Comparison of ENCODE assay signal across 20 mouse cellular contexts in the genomic region with DNA sequence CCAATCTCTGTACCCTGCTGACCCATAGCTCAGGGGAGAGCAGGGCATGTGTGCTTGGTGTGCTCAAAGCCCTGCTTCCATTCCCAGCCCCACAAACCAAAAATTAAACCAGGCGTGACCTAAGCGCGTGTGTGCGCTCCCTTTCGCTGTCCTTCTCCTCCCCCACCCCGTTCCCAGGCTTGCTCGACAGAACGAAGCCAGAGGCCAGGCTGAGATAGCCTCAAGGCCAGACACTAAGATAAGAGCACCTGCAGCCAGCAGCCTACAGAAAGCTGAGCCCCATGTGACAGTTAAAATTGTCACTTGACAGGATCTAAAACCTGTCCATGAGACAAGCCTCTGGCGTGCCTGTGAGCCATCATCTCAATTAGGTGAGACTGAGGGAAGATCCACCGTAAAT. TPM values are rescaled to one million over a fixed set of nuclear protein-coding genes. Genes with fewer than 3 reads are reported as not detected.
A peak's percentile ranks its signal among the peaks of the same experiment; 100 is the strongest.
DNase-seq lines count a peak whose midpoint lies in the region; ATAC-seq lines count a peak whose summit lies in the region.
"Had no signal": no experiment of that assay in that cellular context is flagged by ENCODE, and none has a peak within 500 bp of the region (broad histone marks: within the 10 kb centered on the region; RNA-seq: fewer than 3 reads in every experiment).

No protein-coding gene starts in this region.

- no peak overlapping the region for H3K9ac ChIP-seq in liver, embryonic 11.5 days (ENCODE audit: low read depth, low read length)
- H3K9ac ChIP-seq: forebrain, postnatal 0 days; heart, embryonic 12.5 days; neural tube, embryonic 13.5 days had no signal

- H3K27ac ChIP-seq in heart, embryonic 10.5 days = peak overlapping the region; percentile 42
- H3K27ac ChIP-seq in liver, embryonic 11.5 days (ENCODE audit: low read depth, low read length) = peak overlapping the region; percentile 28
- H3K27ac ChIP-seq: forebrain, embryonic 10.5 days; hindbrain, postnatal 0 days; neural tube, embryonic 13.5 days had no signal

- peaks cover 2% of the 10 kb centered on the region; the same call in 1 of the 2 replicates for H3K36me3 ChIP-seq in heart, embryonic 10.5 days
- peaks cover under 1% of the 10 kb centered on the region; the same call in 1 of the 2 replicates for H3K36me3 ChIP-seq in liver, embryonic 11.5 days (ENCODE audit: control insufficient read depth, insufficient read depth, low read length)
- H3K36me3 ChIP-seq: forebrain, embryonic 10.5 days; heart, embryonic 12.5 days; neural tube, embryonic 13.5 days had no signal

- ATAC-seq in liver, embryonic 11.5 days (replicated peaks; ENCODE audit: low FRiP score) = peak; percentile 85
- ATAC-seq in megakaryocyte progenitor cell, adult 5-6 weeks (replicated peaks; ENCODE audit: poor library complexity) = peak; percentile 58
- ATAC-seq: forebrain, postnatal 0 days; hindbrain, postnatal 0 days; Patski had no signal

- no peaks in the 10 kb centered on the region for H3K9me3 ChIP-seq in heart, embryonic 10.5 days
- peaks cover under 1% of the 10 kb centered on the region; the same call in 1 of the 2 replicates for H3K9me3 ChIP-seq in liver, embryonic 11.5 days (ENCODE audit: control insufficient read depth, low read length)
- H3K9me3 ChIP-seq: neural tube, embryonic 13.5 days had no signal

- DNase-seq in heart, embryonic 10.5 days (ENCODE audit: low spot score) = peak; percentile 92
- DNase-seq in heart, postnatal 25 days (ENCODE audit: low spot score) = no peak
- DNase-seq in MN1 (ENCODE audit: low spot score) = peak; percentile 47
- no peak for DNase-seq in liver, embryonic 11.5 days (ENCODE audit: low spot score)
- no peak for DNase-seq in ovary, postnatal 36 days (ENCODE audit: low spot score)
- DNase-seq in thymus, postnatal 4 days = no peak
- DNase-seq: cerebellum, adult 8-10 months; forebrain, postnatal 0 days; kidney, adult 2 months; kidney, postnatal 14 days; lung, postnatal 10 days; midbrain, embryonic 14.5 days; thymus, postnatal 25 days had no signal

- no peaks in the 10 kb centered on the region for H3K27me3 ChIP-seq in heart, embryonic 10.5 days (ENCODE audit: insufficient read depth, poor library complexity, severe bottlenecking)
- H3K27me3 ChIP-seq in liver, embryonic 11.5 days (replicated peaks; ENCODE audit: control insufficient read depth, insufficient read depth, low read length) = no peaks in the 10 kb centered on the region
- H3K27me3 ChIP-seq: heart, embryonic 12.5 days; neural tube, embryonic 13.5 days; Patski had no signal

- H3K4me3 ChIP-seq in heart, embryonic 10.5 days = no peak overlapping the region
- no peak overlapping the region for H3K4me3 ChIP-seq in liver, embryonic 11.5 days (ENCODE audit: low read depth, low read length)
- H3K4me3 ChIP-seq: forebrain, embryonic 10.5 days; heart, embryonic 12.5 days; neural tube, embryonic 13.5 days had no signal

- H3K4me2 ChIP-seq in liver, embryonic 11.5 days = peak overlapping the region; percentile 38
- H3K4me2 ChIP-seq: heart, embryonic 12.5 days; neural tube, embryonic 13.5 days had no signal

- WGBS in heart, embryonic 10.5 days = 20% methylated on average over 10 of the region's 10 CpGs
- WGBS in liver, embryonic 11.5 days = 24% methylated on average over 10 of the region's 10 CpGs

- intact Hi-C loops in heart, postnatal 25 days (cut with DNase I) = no loop called here

- H3K4me1 ChIP-seq in heart, embryonic 10.5 days = peaks cover 57% of the 10 kb centered on the region
- H3K4me1 ChIP-seq in liver, embryonic 11.5 days (replicated peaks; ENCODE audit: control insufficient read depth, insufficient read depth, low read length) = peaks cover 30% of the 10 kb centered on the region

RNA-seq across cellular contexts. Expression of a gene that starts 23.5 kb away (rescaled TPM):
- polyA plus RNA-seq in heart, embryonic 10.5 days (2016; fragmentation: Nextera tagmentation; extraction: Ambion mirVana) = 1.3 and 2.5 TPM in 2 replicates
- total RNA-seq in heart, postnatal 25 days (2021) = under 1 TPM; 0.49 to 0.75 TPM
- polyA plus RNA-seq in liver, embryonic 11.5 days (2014; fragmentation: Nextera tagmentation; extraction: Ambion mirVana) = 3.1 and 3.6 TPM in 2 replicates
- not detected in 2 replicates for total RNA-seq in megakaryocyte progenitor cell, adult 5-6 weeks (2015)
- total RNA-seq in megakaryocyte progenitor cell, adult 5-6 weeks (2017) = not detected in 2 replicates
- total RNA-seq: hematopoietic stem cell, adult 5-6 weeks had no signal

RNA-seq across cellular contexts. Expression of a gene that starts 46.9 kb away (rescaled TPM):
- polyA plus RNA-seq in heart, embryonic 10.5 days (2016; fragmentation: Nextera tagmentation; extraction: Ambion mirVana) = 12.2 and 15.0 TPM in 2 replicates
- total RNA-seq in heart, postnatal 25 days (2021) = 1 to 10 TPM; 3.1 to 3.4 TPM
- polyA plus RNA-seq in liver, embryonic 11.5 days (2014; fragmentation: Nextera tagmentation; extraction: Ambion mirVana) = 6.0 and 6.1 TPM in 2 replicates
- 0.07 and 0.42 TPM in 2 replicates for total RNA-seq in megakaryocyte progenitor cell, adult 5-6 weeks (2015)
- 0.25 and 0.78 TPM in 2 replicates for total RNA-seq in megakaryocyte progenitor cell, adult 5-6 weeks (2017)

Comparison
In these comparisons a context has a peak if more than half of its experiments do, and no peak if none do; other contexts are left out.
1. DNase-seq: peak in heart, embryonic 10.5 days (single experiment) and MN1 (single experiment); none in heart, postnatal 25 days (single experiment), liver, embryonic 11.5 days (single experiment), ovary, postnatal 36 days (single experiment) and thymus, postnatal 4 days (single experiment).